Comparison of ENCODE assay signal across 11 mouse cellular contexts in genomic region chr15:13367291-13367954, GRCm38 (mm10).
DNase-seq lines count a peak whose midpoint lies in the region; ATAC-seq and TF ChIP-seq lines count a peak whose summit lies in the region.
"Had no signal": no experiment of that assay in that cellular context is flagged by ENCODE, and none has a peak within 500 bp of the region (broad histone marks: within the 10 kb centered on the region; RNA-seq: fewer than 3 reads in every experiment).

No protein-coding gene starts in this region.

- intact Hi-C loops in left cerebral cortex, postnatal 10 days (cut with DNase I) = no loop called here

- no peak overlapping the region for H3K9ac ChIP-seq in heart, embryonic 11.5 days (ENCODE audit: low read depth, low read length)
- no peak overlapping the region for H3K9ac ChIP-seq in kidney, postnatal 0 days (ENCODE audit: low read depth, low read length)
- H3K9ac ChIP-seq: liver, embryonic 14.5 days had no signal

- no peak for TF ChIP-seq CTCF in kidney, postnatal 0 days (IDR thresholded peaks at IDR 0.05; ENCODE audit: low read depth)

- no peak for ATAC-seq in heart, embryonic 11.5 days (replicated peaks; ENCODE audit: insufficient number of reproducible peaks, low FRiP score, low TSS enrichment)
- 0 out of 2 replicates have a peak, but pooled peaks have one; percentile 57 for ATAC-seq in kidney, postnatal 0 days (replicated peaks; ENCODE audit: low FRiP score, low read depth)

- peaks cover 5% of the 10 kb centered on the region; the same call in 1 of the 2 replicates for H3K4me1 ChIP-seq in heart, embryonic 11.5 days (ENCODE audit: control insufficient read depth, insufficient read depth, low read length)
- H3K4me1 ChIP-seq in heart, embryonic 10.5 days = peaks cover 12% of the 10 kb centered on the region
- no peaks in the 10 kb centered on the region for H3K4me1 ChIP-seq in kidney, postnatal 0 days (replicated peaks; ENCODE audit: insufficient read depth, low read length)

- no peaks in the 10 kb centered on the region for H3K36me3 ChIP-seq in heart, embryonic 11.5 days (ENCODE audit: control insufficient read depth, insufficient read depth, low read length)
- H3K36me3 ChIP-seq in heart, embryonic 10.5 days = no peaks in the 10 kb centered on the region
- H3K36me3 ChIP-seq in kidney, postnatal 0 days (ENCODE audit: insufficient read depth, low read length) = no peaks in the 10 kb centered on the region

- H3K4me2 ChIP-seq in heart, embryonic 11.5 days = peak overlapping the region; percentile 20; the same call in 1 of the 2 replicates
- peak overlapping the region; percentile 27 for H3K4me2 ChIP-seq in kidney, postnatal 0 days (ENCODE audit: low read length)

- H3K4me3 ChIP-seq in heart, embryonic 11.5 days (ENCODE audit: low read depth, low read length) = no peak overlapping the region
- H3K4me3 ChIP-seq in heart, embryonic 10.5 days = no peak overlapping the region
- no peak overlapping the region for H3K4me3 ChIP-seq in kidney, postnatal 0 days (replicated peaks; ENCODE audit: low read depth, low read length)

- no peak for DNase-seq in heart, embryonic 10.5 days (ENCODE audit: low spot score)
- peak; percentile 8 for DNase-seq in retina, postnatal 1 day
- no peak for DNase-seq in retina, embryonic 14.5 days (ENCODE audit: low spot score)
- peak; percentile 37 for DNase-seq in kidney, postnatal 0 days (ENCODE audit: low spot score)
- DNase-seq in layer of hippocampus, adult 9-10 months (ENCODE audit: low spot score) = no peak
- DNase-seq in right cerebral cortex, postnatal 25 days = no peak
- no peak for DNase-seq in left cerebral cortex, postnatal 10 days (ENCODE audit: extremely low spot score in 1 of 2, low spot score in 2 of 2)
- DNase-seq: B cell, adult 2 months; heart, postnatal 36 days had no signal

- no peaks in the 10 kb centered on the region for H3K9me3 ChIP-seq in heart, embryonic 11.5 days (replicated peaks; ENCODE audit: control insufficient read depth, low read length)
- H3K9me3 ChIP-seq in heart, embryonic 10.5 days = no peaks in the 10 kb centered on the region
- no peaks in the 10 kb centered on the region for H3K9me3 ChIP-seq in kidney, postnatal 0 days (replicated peaks; ENCODE audit: low read length)

- H3K27ac ChIP-seq in heart, embryonic 11.5 days (ENCODE audit: low read depth, low read length) = no peak overlapping the region
- no peak overlapping the region for H3K27ac ChIP-seq in heart, embryonic 10.5 days
- no peak overlapping the region for H3K27ac ChIP-seq in kidney, postnatal 0 days
- H3K27ac ChIP-seq: liver, embryonic 14.5 days had no signal

- H3K27me3 ChIP-seq in heart, embryonic 11.5 days (ENCODE audit: control insufficient read depth, insufficient read depth, low read length) = no peaks in the 10 kb centered on the region
- no peaks in the 10 kb centered on the region for H3K27me3 ChIP-seq in heart, embryonic 10.5 days (ENCODE audit: insufficient read depth, poor library complexity, severe bottlenecking)
- H3K27me3 ChIP-seq in kidney, postnatal 0 days (ENCODE audit: insufficient read depth, low read length) = no peaks in the 10 kb centered on the region

- 44% methylated on average over 16 of the region's 16 CpGs for WGBS in heart, embryonic 11.5 days (ENCODE audit: insufficient replicate concordance)
- WGBS in heart, embryonic 10.5 days = 52% methylated on average over 16 of the region's 16 CpGs
- 39% methylated on average over 16 of the region's 16 CpGs for WGBS in kidney, postnatal 0 days

Comparison
In these comparisons a context has a peak if more than half of its experiments do, and no peak if none do; other contexts are left out.
1. DNase-seq: peak in retina, postnatal 1 day (single experiment) and kidney, postnatal 0 days (single experiment); none in heart, embryonic 10.5 days (single experiment), retina, embryonic 14.5 days (single experiment), layer of hippocampus, adult 9-10 months (single experiment), right cerebral cortex, postnatal 25 days (single experiment) and left cerebral cortex, postnatal 10 days (0 of 2).